Mouse (Mus musculus): ENCODE data around the gene Pank2. TPM values are rescaled to one million over a fixed set of nuclear protein-coding genes. Genes with fewer than 3 reads are reported as not detected.

The Pank2 gene
- 53.9 and 54.2 TPM in 2 replicates for polyA plus RNA-seq (2012; rRNA removed)

GRCm38 (mm10) chr2:131262213-131262672, at the start of gene Pank2:
Pank2 (plus strand) TSS chr2:131262495.

GRCm38 (mm10) chr2:131233307-131234126, 28.8 kb upstream of the Pank2 start, which contains the start of gene Mavs:
Mavs (plus strand) TSS chr2:131234063.

Other genes starting within 250 kb of the Pank2 start
- 6.8 and 11.1 TPM in 2 replicates for gene Gfra4, start 219.4 kb upstream of the Pank2 start, polyA plus RNA-seq (2012; rRNA removed)
- gene Adam33, start 198.7 kb upstream of the Pank2 start, polyA plus RNA-seq (2012; rRNA removed): 2.7 and 3.4 TPM in 2 replicates
- gene Siglec1, start 175.7 kb upstream of the Pank2 start, polyA plus RNA-seq (2012; rRNA removed): 0.17 and 0.20 TPM in 2 replicates
- 12.6 and 21.7 TPM in 2 replicates for gene Hspa12b, start 135.2 kb upstream of the Pank2 start, polyA plus RNA-seq (2012; rRNA removed)
- gene Gm11037, start 129.0 kb upstream of the Pank2 start, polyA plus RNA-seq (2012; rRNA removed): not detected in 2 replicates
- gene 1700037H04Rik, start 102.4 kb upstream of the Pank2 start, polyA plus RNA-seq (2012; rRNA removed): 114 and 142 TPM in 2 replicates
- gene Cenpb, start 82.4 kb upstream of the Pank2 start, polyA plus RNA-seq (2012; rRNA removed): 61.8 and 89.4 TPM in 2 replicates
- 95.4 and 142 TPM in 2 replicates for gene Cdc25b, start 75.5 kb upstream of the Pank2 start, polyA plus RNA-seq (2012; rRNA removed)
- gene Spef1, start 75.2 kb upstream of the Pank2 start, polyA plus RNA-seq (2012; rRNA removed): 19.6 and 26.0 TPM in 2 replicates
- gene Ap5s1, start 55.4 kb upstream of the Pank2 start, polyA plus RNA-seq (2012; rRNA removed): 17.8 and 23.0 TPM in 2 replicates
- gene Mavs, start 28.4 kb upstream of the Pank2 start, polyA plus RNA-seq (2012; rRNA removed): 8.2 and 17.2 TPM in 2 replicates
- 10.1 and 16.7 TPM in 2 replicates for gene Rnf24, start 90.4 kb downstream of the Pank2 start, polyA plus RNA-seq (2012; rRNA removed)
- gene Smox, start 229.0 kb downstream of the Pank2 start, polyA plus RNA-seq (2012; rRNA removed): 38.4 and 50.5 TPM in 2 replicates

Measured in central nervous system, embryonic 11.5 days (tissue).